Mouse (Mus musculus): ENCODE data around the gene Fryl.

DNA sequence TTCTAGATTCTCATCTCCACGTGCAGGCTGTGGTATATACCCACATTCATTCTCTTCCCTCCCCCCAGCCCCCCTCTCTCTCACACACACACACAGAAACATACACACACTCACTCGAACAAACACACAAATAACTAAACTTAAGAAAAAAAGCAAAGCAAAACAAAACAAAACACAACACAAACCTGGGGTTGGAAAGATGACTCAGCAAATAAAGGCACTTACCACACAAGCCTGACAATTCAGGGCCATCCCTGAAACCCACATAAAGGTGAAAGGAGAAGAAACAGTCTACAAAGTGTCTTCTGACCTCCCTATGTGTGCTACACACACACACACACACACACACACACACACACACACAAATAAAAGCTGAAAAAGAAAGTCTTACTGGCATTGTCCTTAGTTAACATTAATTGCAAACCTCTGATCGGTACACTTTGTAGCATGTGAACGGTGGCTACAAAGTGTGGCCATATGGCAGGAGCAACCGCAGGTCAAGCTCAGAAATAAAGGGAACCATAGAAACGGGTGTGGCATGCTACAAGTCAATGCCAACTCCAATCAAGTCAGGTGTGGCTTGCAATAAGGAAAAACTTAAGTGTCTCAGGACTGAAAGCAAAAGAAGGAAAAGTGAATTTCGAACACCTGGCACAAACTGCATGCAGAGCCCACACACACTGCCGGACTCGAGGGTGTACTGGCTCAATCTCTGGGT lies 66.8 kb downstream of the Fryl start:
- no peak for TF ChIP-seq TAL1 (IDR thresholded peaks at IDR 0.05; ENCODE audit: low read length)
- no peak for TF ChIP-seq GATA1 (IDR thresholded peaks at IDR 0.05; ENCODE audit: low read length)

Data from erythroblast, embryonic 14.5 days (primary cell).